Mouse (Mus musculus) Patski (cell line): ENCODE measurements around the gene Srsf10. TPM values are rescaled to one million over a fixed set of nuclear protein-coding genes. Genes with fewer than 3 reads are reported as not detected.

Experiments
- ATAC-seq: fragments of 100-300 bp; one replicate; pipeline ENCODE4 v1.8.0; 2021
- CTCF ChIA-PET: fragments of 350-600 bp; sonication (Branson Sonifier 250); formaldehyde crosslinking; loops from one replicate; lab custom pipeline; 2022; ENCODE audit warnings: inconsistent platforms; lab: Charles Lee
- POLR2A ChIA-PET: fragments of 350-600 bp; sonication (Branson Sonifier 250); formaldehyde crosslinking; loops from one replicate; lab custom pipeline; 2022; ENCODE audit warnings: antibody characterized with exemption, inconsistent platforms; lab: Charles Lee
- DNase-seq: peaks from one replicate; pipeline ENCODE4 v3.0.0-alpha.2; 2011; ENCODE audit warnings: low read depth, low spot score
- H3K27me3 ChIP-seq: fragments of 371-371 bp; one replicate; pipeline ENCODE4 v1.5.1; 2021
- CTCF ChIP-seq: fragments of 100-300 bp; IDR thresholded peaks from one replicate; pipeline ENCODE4 v1.5.1; 2021
- in situ Hi-C: fragments of 300-500 bp; cut with MboI; formaldehyde crosslinking; loops from 3 replicates; pipeline ENCODE4 v1.11.1; 2018; ENCODE audit warnings: low pct_unique_long_range_greater_than_20kb, mixed read lengths
- polyA plus RNA-seq: library from polyadenylated mRNA; unstranded; gene quantifications from one replicate; pipeline ENCODE4 v1.2.3, GENCODE M21; 2021

Srsf10 gene
- polyA plus RNA-seq, 1 experiment from 2014 or later = 89.0 TPM

DNA sequence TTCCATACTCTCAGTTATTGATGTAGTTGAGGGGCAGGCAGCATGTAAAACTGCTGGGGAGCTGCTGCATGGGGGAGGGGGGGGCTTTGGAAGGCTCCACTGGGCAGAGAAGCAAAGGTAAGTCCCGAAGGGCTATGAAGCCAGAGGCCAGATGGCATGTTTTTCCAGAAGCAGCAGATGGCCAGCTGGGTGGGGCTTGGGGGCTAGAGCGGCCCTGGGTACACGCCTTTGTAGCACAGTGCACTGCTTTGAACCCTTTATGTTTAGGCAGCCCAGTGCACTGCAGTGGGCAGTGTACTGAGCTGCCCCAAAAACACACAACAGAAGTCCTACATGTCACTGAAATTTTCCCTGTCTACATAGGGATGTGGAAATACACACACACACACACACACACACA lies 57.3 kb downstream of the Srsf10 start:
- in situ Hi-C loops = loop anchor here (25.0 kb wide), 1 partner anchor 401 kb away; no protein-coding TSS in a partner anchor
- no peaks in the 10 kb centered on the region for H3K27me3 ChIP-seq
- ChIA-PET CTCF (no interaction called here), POLR2A (no interaction called here)
- ATAC-seq (no peak), DNase-seq (no peak)
- no peak for TF ChIP-seq CTCF

DNA sequence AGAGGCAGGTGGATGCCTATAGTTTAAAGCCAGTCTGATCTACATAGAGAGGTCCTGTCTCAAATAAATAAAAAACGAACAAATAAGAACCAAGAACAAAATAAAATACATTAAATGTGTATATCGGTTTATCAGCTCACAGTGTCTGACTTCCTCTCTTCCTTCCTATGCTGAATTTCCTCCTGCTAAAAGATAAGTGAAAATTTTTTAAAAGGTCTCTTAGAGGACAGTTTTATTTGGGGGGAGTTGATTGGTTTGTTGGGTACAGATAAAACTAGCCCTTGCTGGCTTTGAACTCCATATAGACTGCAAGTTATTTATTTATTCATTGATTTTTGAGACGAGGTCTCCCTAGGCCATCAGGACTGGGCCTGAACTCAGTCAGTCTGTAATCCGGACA lies 57.9 kb downstream of the Srsf10 start:
- ChIA-PET CTCF (no interaction called here), POLR2A (no interaction called here)
- TF ChIP-seq CTCF = no peak
- no peak for DNase-seq
- no peaks in the 10 kb centered on the region for H3K27me3 ChIP-seq
- no peak for ATAC-seq
- in situ Hi-C loops = loop anchor here (25.0 kb wide), 1 partner anchor 401 kb away; no protein-coding TSS in a partner anchor

DNA sequence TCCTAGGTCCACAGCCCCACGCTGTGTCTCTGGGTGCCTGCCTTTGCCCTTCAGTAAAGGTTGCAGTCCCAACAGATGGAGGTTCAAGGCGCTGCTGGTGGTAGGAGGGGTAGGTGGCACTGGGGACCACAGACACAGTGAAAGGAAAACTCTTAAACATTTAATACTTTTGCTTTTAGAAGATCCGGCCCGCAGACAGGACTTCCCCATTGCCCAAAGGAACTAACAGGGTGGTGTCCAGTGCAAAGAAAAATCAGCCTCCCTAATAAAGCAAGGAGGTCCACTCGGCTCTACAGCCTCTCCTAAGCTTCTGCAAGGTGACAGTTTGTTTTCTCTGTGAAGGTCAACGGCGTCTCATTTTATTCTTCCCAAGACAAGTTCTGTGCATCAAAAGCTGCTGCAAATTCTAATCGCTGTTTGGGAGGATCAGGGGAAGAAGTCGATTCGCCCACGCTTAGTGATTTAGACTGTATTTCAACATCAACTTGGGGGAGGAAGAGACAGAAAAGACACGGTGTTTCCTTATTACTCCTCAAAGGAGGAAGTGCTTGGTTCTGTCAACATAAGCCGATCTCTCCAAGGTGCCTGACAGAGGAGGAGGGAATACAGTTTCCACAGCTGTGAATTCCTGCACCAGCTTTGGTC lies 63.2 kb downstream of the Srsf10 start:
- ATAC-seq (no peak), DNase-seq (no peak)

GRCm38 (mm10) chr4:135919280-135919639 lies 63.7 kb downstream of the Srsf10 start:
- ChIA-PET CTCF (interaction anchor here (0.9 to 2.0 kb wide), 6 partner anchors 8 to 118 kb away, joined by 3 to 8 read pairs (median 4); no protein-coding TSS in a partner anchor), POLR2A (no interaction called here)
- ATAC-seq (no peak), DNase-seq (no peak)
- in situ Hi-C loops = loop anchor here (25.0 kb wide), 1 partner anchor 407 kb away; no protein-coding TSS in a partner anchor
- no peaks in the 10 kb centered on the region for H3K27me3 ChIP-seq
- TF ChIP-seq CTCF = no peak

More for the DNA sequence above, 63.2 kb downstream of the Srsf10 start:
- no peaks in the 10 kb centered on the region for H3K27me3 ChIP-seq
- in situ Hi-C loops = loop anchor here (25.0 kb wide), 1 partner anchor 406 kb away; no protein-coding TSS in a partner anchor
- TF ChIP-seq CTCF = no peak
- ChIA-PET POLR2A (no interaction called here), CTCF (no interaction called here)

Other genes with a start within 250 kb of the Srsf10 start
- 3.1 TPM for gene Ifnlr1, start 169.5 kb upstream of the Srsf10 start, polyA plus RNA-seq
- gene Il22ra1, start 127.6 kb upstream of the Srsf10 start, polyA plus RNA-seq = not detected
- gene Myom3, start 96.0 kb upstream of the Srsf10 start, polyA plus RNA-seq = 0.18 TPM
- 105 TPM for gene Pnrc2, start 18.1 kb downstream of the Srsf10 start, polyA plus RNA-seq
- gene Cnr2, start 39.6 kb downstream of the Srsf10 start, polyA plus RNA-seq = 0.03 TPM
- 44.4 TPM for gene Fuca1, start 65.0 kb downstream of the Srsf10 start, polyA plus RNA-seq
- gene Hmgcl, start 90.7 kb downstream of the Srsf10 start, polyA plus RNA-seq = 35.2 TPM
- 12.4 TPM for gene Gale, start 108.0 kb downstream of the Srsf10 start, polyA plus RNA-seq
- gene Lypla2, start 116.9 kb downstream of the Srsf10 start, polyA plus RNA-seq = 46.2 TPM
- 25.7 TPM for gene Pithd1, start 131.5 kb downstream of the Srsf10 start, polyA plus RNA-seq
- gene Eloa, start 166.0 kb downstream of the Srsf10 start, polyA plus RNA-seq = 22.6 TPM
- 665 TPM for gene Rpl11, start 197.7 kb downstream of the Srsf10 start, polyA plus RNA-seq